Mouse (Mus musculus) G1E (cell line): ENCODE measurements around the gene Rragd.

Experiments used
- CTCF ChIP-seq: IDR thresholded peaks from 2 replicates; pipeline ENCODE4 v1.5.1; 2012; ENCODE audit warnings: low read depth, low read length, inconsistent platforms, mixed read lengths
- GATA1 ChIP-seq: IDR thresholded peaks from 2 replicates; pipeline ENCODE4 v1.6.1; 2012; ENCODE audit warnings: borderline replicate concordance, low read length, inconsistent platforms, mixed read lengths
- POLR2AphosphoS5 ChIP-seq: IDR thresholded peaks from 2 replicates; pipeline ENCODE4 v1.6.1; 2012; ENCODE audit warnings: low read depth, low read length, inconsistent platforms; ENCODE audit not compliant: insufficient replicate concordance
- TAL1 ChIP-seq: conservative IDR thresholded peaks from 2 replicates; pipeline ENCODE4 v1.6.1; 2012; ENCODE audit warnings: low read depth, low read length, inconsistent platforms, mixed read lengths

GRCm38 (mm10) chr4:33002081-33002480 lies 19.2 kb downstream of the Rragd start:
- TF ChIP-seq CTCF (no peak), GATA1 (no peak), POLR2AphosphoS5 (no peak), TAL1 (no peak)
